ENCODE assay signal across 20 mouse cellular contexts in genomic region chr10:14034046-14034445, GRCm38 (mm10).
"Had no signal": no experiment of that assay in that cellular context is flagged by ENCODE, and none has a peak within 500 bp of the region (broad histone marks: within the 10 kb centered on the region; RNA-seq: fewer than 3 reads in every experiment).

No protein-coding gene starts in this region.

- H3K27me3 ChIP-seq: liver, embryonic 12.5 days; liver, embryonic 15.5 days; midbrain, embryonic 12.5 days; neural tube, embryonic 13.5 days had no signal

- H3K27ac ChIP-seq: kidney, postnatal 0 days; layer of hippocampus, adult 2 months; limb, embryonic 10.5 days; limb, embryonic 13.5 days; liver, embryonic 12.5 days; liver, embryonic 15.5 days; midbrain, embryonic 12.5 days; neural tube, embryonic 13.5 days had no signal

- DNase-seq: kidney, postnatal 25 days; layer of hippocampus, adult 9-11 months; liver; lung, adult 2 months; lung, postnatal 14 days; lung, postnatal 4 days; retina, postnatal 1 day; right cerebral cortex, postnatal 25 days; spleen, adult 18-20 months; thymus, postnatal 36 days had no signal

- ATAC-seq: liver, embryonic 12.5 days; midbrain, embryonic 16.5 days had no signal

- H3K4me3 ChIP-seq: layer of hippocampus, adult 2 months; limb, embryonic 10.5 days; limb, embryonic 13.5 days; liver, embryonic 12.5 days; liver, embryonic 15.5 days; midbrain, embryonic 12.5 days; myocyte; neural tube, embryonic 13.5 days had no signal

- H3K36me3 ChIP-seq: limb, embryonic 10.5 days; limb, embryonic 13.5 days; liver, embryonic 12.5 days; liver, embryonic 15.5 days; midbrain, embryonic 12.5 days; neural tube, embryonic 13.5 days had no signal

- H3K4me1 ChIP-seq: limb, embryonic 10.5 days; liver, embryonic 12.5 days; liver, embryonic 15.5 days; midbrain, embryonic 12.5 days had no signal
